Mouse (Mus musculus) gastrocnemius, adult 2 months (tissue): ENCODE measurements around the gene Gprc6a. TPM values are rescaled to one million over a fixed set of nuclear protein-coding genes. Genes with fewer than 3 reads are reported as not detected.

ENCODE experiments used
- DNase-seq: peaks from one replicate; pipeline ENCODE4 v3.0.0; 2022
- H3K27ac ChIP-seq: fragments of 200-600 bp; 2 replicates; pipeline ENCODE4 v1.8.1; 2022; ENCODE audit warnings: mild to moderate bottlenecking
- H3K4me3 ChIP-seq: fragments of 200-600 bp; 2 replicates; pipeline ENCODE4 v1.8.1; 2022; ENCODE audit warnings: mild to moderate bottlenecking, moderate library complexity
- CTCF ChIP-seq: fragments of 200-600 bp; IDR thresholded peaks from 2 replicates; pipeline ENCODE4 v1.8.1; 2022; ENCODE audit warnings: antibody characterized with exemption, mild to moderate bottlenecking, moderate library complexity
- intact Hi-C: fragments of 180-260 bp; cut with DNase I; formaldehyde crosslinking; loops from one replicate; pipeline ENCODE4 v1.15.1; 2025
- long read RNA-seq, 2 experiments: library from polyadenylated mRNA; stranded (forward); transcript quantifications; one replicate each; pipeline ENCODE4 v2.0.0; 2021
- total RNA-seq, 2 experiments: library from RNA; stranded (reverse); gene quantifications; 2 replicates each; pipeline ENCODE4 v1.2.3; 2021

The Gprc6a gene
- total RNA-seq = not detected
- long read RNA-seq, experiment 1 = 0 reads
- long read RNA-seq, experiment 2 = 0 reads

- intact Hi-C loops = no loop called here
- Histone ChIP-seq H3K27ac (no peak within 1 kb of the TSS), H3K4me3 (no peak within 1 kb of the TSS)
- no peak for DNase-seq
- TF ChIP-seq CTCF = no peak
Observed at GRCm38 (mm10) chr10:51631411-51632136, at the start of gene Gprc6a. TSS of gene Gprc6a (minus strand) at chr10:51631461.

- Histone ChIP-seq H3K27ac (no peak overlapping the region), H3K4me3 (no peak overlapping the region)
- intact Hi-C loops = no loop called here
- no peak for DNase-seq
- TF ChIP-seq CTCF = no peak
Observed at GRCm38 (mm10) chr10:51678251-51678639, 47.0 kb upstream of the Gprc6a start.

- no peak for TF ChIP-seq CTCF
- intact Hi-C loops = no loop called here
- DNase-seq = no peak
- Histone ChIP-seq H3K27ac (no peak within 1 kb of the TSS), H3K4me3 (peak within 1 kb of the TSS; percentile 48)
Observed at GRCm38 (mm10) chr10:51677548-51678250, 46.4 kb upstream of the Gprc6a start, which contains the start of gene Rfx6. TSS of gene Rfx6 (plus strand) at chr10:51677756.

- intact Hi-C loops = no loop called here
- TF ChIP-seq CTCF = no peak
- DNase-seq = no peak
- Histone ChIP-seq H3K4me3 (no peak overlapping the region), H3K27ac (no peak overlapping the region)
Observed at GRCm38 (mm10) chr10:51672082-51672779, 41.0 kb upstream of the Gprc6a start.

GRCm38 (mm10) chr10:51671583-51671982 is 40.3 kb upstream of the Gprc6a start:
- no peak for TF ChIP-seq CTCF
- intact Hi-C loops = no loop called here
- no peak for DNase-seq

GRCm38 (mm10) chr10:51669334-51669733 is 38.1 kb upstream of the Gprc6a start:
- intact Hi-C loops = no loop called here

More at GRCm38 (mm10) chr10:51671583-51671982, 40.3 kb upstream of the Gprc6a start:
- no peak overlapping the region for H3K4me3 ChIP-seq
- H3K27ac ChIP-seq = no peak overlapping the region

GRCm38 (mm10) chr10:51657324-51657723 is 26.1 kb upstream of the Gprc6a start:
- no peak for DNase-seq
- H3K27ac ChIP-seq = no peak overlapping the region
- intact Hi-C loops = no loop called here
- TF ChIP-seq CTCF = peak; percentile 20; the same call in 1 of the 2 replicates
- H3K4me3 ChIP-seq = no peak overlapping the region

More at GRCm38 (mm10) chr10:51669334-51669733, 38.1 kb upstream of the Gprc6a start:
- Histone ChIP-seq H3K4me3 (no peak overlapping the region), H3K27ac (no peak overlapping the region)
- peak; percentile 6; the same call in 1 of the 2 replicates for TF ChIP-seq CTCF
- no peak for DNase-seq

- DNase-seq = no peak
- intact Hi-C loops = no loop called here
- TF ChIP-seq CTCF = no peak
- Histone ChIP-seq H3K27ac (no peak overlapping the region), H3K4me3 (no peak overlapping the region)
Observed at GRCm38 (mm10) chr10:51649506-51650221, 18.4 kb upstream of the Gprc6a start.

GRCm38 (mm10) chr10:51621193-51621592 is 10.1 kb downstream of the Gprc6a start:
- intact Hi-C loops = no loop called here
- no peak for DNase-seq
- no peak for TF ChIP-seq CTCF
- Histone ChIP-seq H3K4me3 (no peak overlapping the region), H3K27ac (no peak overlapping the region)

- Histone ChIP-seq H3K27ac (no peak overlapping the region), H3K4me3 (no peak overlapping the region)
- no peak for DNase-seq
- intact Hi-C loops = no loop called here
- TF ChIP-seq CTCF = no peak
Observed at GRCm38 (mm10) chr10:51620126-51620525, 11.1 kb downstream of the Gprc6a start.

GRCm38 (mm10) chr10:51618538-51618937 is 12.7 kb downstream of the Gprc6a start:
- no peak for DNase-seq
- no peak overlapping the region for H3K27ac ChIP-seq
- intact Hi-C loops = no loop called here
- TF ChIP-seq CTCF = no peak
- no peak overlapping the region for H3K4me3 ChIP-seq

GRCm38 (mm10) chr10:51614826-51615590 is 16.3 kb downstream of the Gprc6a start:
- no peak for TF ChIP-seq CTCF
- intact Hi-C loops = no loop called here
- no peak for DNase-seq
- no peak overlapping the region for H3K27ac ChIP-seq
- no peak overlapping the region for H3K4me3 ChIP-seq
